Mouse (Mus musculus) spleen, adult 18-20 months (tissue): ENCODE results near the gene Prlh.
A peak's percentile ranks its signal among the peaks of the same experiment; 100 is the strongest.

Experiments used
- DNase-seq, 2 experiments: peaks; one replicate each; pipeline ENCODE4 v3.0.0; 2022; ENCODE audit warnings: mixed read lengths in 2 of 2

The Prlh gene

GRCm38 (mm10) chr1:90952808-90953207, at the start of gene Prlh:
Gene Prlh (plus strand): TSS chr1:90953108.
- DNase-seq = no peak

- no peak for DNase-seq
Observed at GRCm38 (mm10) chr1:90903211-90903945, 49.5 kb upstream of the Prlh start.

GRCm38 (mm10) chr1:90903971-90904458, 48.9 kb upstream of the Prlh start:
- DNase-seq = no peak

GRCm38 (mm10) chr1:90904729-90905404, 48.0 kb upstream of the Prlh start:
- DNase-seq = no peak

- DNase-seq = peak in 1 of 2 experiments; percentile 21
Observed at GRCm38 (mm10) chr1:90906357-90906756, 46.6 kb upstream of the Prlh start.

DNA sequence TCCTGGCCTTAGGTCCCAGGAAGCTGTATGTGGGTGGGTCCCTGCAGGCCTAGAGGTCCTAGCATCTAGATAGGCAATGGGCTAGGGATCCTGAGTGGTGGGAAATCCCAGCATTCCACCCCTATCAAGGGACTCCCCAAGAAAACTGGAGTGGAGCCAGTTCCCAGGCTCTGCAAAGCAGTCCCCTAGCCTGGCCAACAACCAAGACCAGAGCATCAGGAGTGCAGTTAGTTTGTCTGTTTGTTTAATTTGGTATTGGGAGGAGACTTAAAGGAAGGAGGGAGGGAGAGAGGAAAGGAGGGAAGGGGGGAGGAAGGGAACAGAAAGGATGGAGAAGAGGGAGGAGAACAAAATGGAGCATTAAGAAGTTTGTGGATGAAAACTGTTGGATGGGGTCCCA, 43.7 kb upstream of the Prlh start:
- no peak for DNase-seq

DNA sequence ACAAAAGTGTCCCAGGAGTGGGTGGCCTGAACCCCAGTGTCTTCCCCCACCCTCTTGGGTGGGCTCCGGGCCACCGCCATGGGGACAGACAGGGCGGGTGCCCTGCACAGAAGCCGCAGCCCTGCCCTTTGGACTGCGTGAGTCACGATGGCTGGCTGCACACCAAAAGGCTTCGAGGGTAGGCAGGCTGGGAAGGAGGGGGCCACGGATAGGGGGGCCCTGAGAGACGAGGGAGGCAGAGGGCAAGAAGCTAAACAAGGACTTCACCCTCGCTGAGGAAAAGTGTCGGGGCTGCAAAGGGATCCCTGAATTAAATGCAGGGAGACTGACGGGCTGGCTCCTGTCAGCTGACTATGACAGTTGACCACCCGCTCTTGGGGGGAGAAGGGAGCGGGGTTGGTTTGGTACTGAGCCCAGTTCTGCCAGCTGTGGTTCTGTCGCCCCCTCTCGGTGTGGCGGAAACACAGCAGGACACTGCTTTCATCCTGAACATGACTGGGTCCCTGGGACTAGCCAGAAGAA, 43.2 kb upstream of the Prlh start:
- DNase-seq = no peak

GRCm38 (mm10) chr1:90913231-90913630, 39.7 kb upstream of the Prlh start:
- no peak for DNase-seq

DNA sequence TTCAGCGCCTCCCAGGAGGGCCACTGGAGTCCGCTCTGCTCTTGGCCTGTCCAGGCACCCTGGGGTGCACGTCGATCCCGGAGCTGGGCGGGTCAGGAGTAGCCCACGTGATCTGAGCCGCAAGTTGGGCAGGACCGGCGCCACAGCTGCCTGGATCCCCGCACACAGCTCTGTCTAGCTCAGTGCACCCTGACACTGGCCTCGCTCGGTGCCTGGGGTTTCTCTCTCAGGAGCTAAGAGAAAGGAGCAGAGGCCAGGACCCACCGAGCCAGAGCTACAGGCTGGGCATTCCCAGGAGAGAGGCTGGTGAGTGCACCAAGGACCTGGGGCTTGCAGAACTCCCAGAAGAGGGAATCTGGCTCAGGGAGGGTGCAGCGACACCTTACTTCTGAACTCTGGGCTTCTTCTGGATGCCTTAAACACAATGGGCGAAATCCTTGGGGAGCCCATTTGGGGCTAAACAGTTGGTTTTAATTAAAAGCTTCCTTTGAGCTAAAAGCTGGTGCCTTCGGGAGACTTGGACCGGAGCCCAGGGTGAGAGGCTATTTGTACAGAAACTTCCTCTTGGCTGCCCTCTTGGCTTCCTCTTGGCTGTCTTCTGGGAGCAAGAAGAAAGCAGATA, 37.8 kb upstream of the Prlh start, which contains the start of gene Mlph:
Gene Mlph (plus strand): TSS at position 138 of the 622 bp plus-strand sequence.
- DNase-seq = no peak

- DNase-seq = no peak
Observed at GRCm38 (mm10) chr1:90917509-90917908, 35.4 kb upstream of the Prlh start.

GRCm38 (mm10) chr1:90921687-90922086, 31.2 kb upstream of the Prlh start:
- DNase-seq = no peak

- no peak for DNase-seq
Observed at GRCm38 (mm10) chr1:90926030-90926429, 26.9 kb upstream of the Prlh start.

- DNase-seq = no peak
Observed at GRCm38 (mm10) chr1:90927308-90927707, 25.6 kb upstream of the Prlh start.

- DNase-seq = no peak
Observed at GRCm38 (mm10) chr1:90927929-90928574, 24.9 kb upstream of the Prlh start.

DNA sequence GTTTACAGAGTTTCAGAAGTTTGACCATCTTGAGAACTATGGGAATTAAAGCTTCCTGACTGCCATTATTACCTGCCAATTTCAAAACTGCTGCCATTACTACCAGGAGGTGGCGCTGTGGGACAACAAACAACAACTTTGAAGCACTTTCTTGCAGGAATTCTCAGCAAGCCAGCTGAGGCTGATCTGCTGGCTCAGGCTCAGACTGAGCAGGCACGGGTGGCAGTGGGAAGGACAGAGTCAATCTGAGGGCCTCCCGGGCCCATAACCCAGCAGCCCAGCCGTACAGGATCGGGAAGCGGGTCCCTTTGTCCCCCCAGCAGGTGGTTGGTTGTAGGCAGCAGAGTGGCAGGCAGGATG, 24.4 kb upstream of the Prlh start:
- DNase-seq = peak in 1 of 2 experiments; percentile 41

- no peak for DNase-seq
Observed at GRCm38 (mm10) chr1:90933001-90933400, 19.9 kb upstream of the Prlh start.

GRCm38 (mm10) chr1:90936990-90937389, 15.9 kb upstream of the Prlh start:
- DNase-seq = no peak

- no peak for DNase-seq
Observed at GRCm38 (mm10) chr1:90939980-90940379, 12.9 kb upstream of the Prlh start.

DNA sequence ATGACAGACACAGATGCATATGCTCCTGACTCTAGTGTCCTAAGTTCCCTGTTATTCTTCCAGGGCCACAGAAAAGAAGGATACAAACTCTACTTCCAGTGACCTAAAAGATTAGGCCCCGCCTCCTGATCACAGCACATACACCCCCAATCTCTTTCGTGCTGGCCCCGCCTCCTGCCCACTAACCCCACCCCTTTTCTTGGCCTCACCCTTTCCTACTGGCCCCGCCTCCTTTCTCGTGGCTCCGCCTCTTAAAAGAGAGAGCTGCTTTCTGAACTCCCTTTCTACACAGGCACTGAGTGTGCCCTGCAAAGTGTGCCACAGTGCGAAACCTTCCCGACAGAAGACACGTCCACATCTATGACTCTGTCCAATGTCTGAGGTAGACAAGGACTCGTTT, 7.7 kb upstream of the Prlh start:
- no peak for DNase-seq

DNA sequence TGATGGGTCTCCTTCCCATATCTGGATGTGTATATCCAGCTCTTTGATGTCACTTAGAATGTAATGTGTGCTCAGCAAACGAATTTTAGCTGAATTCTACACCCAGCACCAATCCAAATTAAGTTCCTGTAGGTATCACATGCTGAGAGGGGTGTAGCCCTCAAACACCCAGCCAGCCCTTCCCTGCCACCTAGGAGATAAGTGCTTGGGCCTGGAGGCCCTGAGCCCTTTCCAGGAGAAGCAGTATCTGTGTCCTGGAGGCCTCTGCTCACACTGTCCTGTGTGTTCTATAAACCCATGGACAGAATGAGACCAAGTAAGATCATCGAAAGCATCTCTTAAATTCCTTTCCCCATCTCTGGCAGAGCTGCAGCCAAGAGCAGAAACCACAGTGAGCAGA, 5.7 kb upstream of the Prlh start:
- DNase-seq = no peak

DNA sequence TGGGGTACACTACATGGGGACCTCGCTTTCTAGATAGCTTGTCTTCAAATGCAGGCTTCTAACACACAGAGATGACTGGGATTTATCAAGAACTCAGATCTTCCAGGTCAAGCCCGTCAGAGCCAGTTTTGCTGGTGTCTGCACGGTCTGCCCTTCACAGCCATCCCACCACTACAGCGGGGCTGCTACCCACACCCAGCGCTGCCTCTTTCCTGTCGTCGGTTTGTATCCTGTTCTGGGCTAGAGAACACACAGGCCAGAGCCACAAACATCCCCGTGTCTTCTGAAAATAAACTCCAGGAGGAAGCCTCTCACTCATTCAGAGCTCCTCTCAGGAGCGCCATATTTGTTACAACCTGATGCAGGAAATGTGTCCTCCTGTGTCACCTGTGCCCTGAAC, 3.6 kb upstream of the Prlh start:
- no peak for DNase-seq

DNA sequence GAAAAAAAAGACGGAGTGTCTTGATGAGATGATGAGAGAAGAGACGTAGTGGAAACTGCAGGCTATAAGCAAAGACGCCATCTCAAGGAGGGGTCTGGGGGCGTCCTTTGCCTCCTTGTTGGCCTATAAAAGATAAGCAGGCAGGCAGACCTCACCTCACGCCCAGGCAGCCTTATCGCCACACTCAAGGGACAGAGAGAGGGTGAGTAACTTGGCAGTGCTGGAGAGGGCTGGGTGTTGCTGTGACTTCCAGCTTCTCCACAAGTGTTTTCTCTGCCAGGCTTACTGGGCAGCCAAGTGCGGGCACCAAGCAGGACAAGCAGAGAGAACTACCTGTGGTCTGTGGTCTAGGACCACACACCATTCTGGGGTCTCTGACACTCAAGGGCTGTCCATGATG, 1.2 kb upstream of the Prlh start:
- DNase-seq = no peak

GRCm38 (mm10) chr1:90953688-90954087, 780 bp downstream of the Prlh start:
- DNase-seq = no peak
